Mouse (Mus musculus) T-helper 2 cell (primary cell): ENCODE data around the gene Notch1.

Experiments used
- in situ Hi-C: fragments of 300-600 bp; cut with MboI, MseI; formaldehyde crosslinking; loops from one replicate; pipeline ENCODE4 v1.15.1; 2025; ENCODE audit warnings: high pct_unique_total_duplicates

The Notch1 gene

DNA sequence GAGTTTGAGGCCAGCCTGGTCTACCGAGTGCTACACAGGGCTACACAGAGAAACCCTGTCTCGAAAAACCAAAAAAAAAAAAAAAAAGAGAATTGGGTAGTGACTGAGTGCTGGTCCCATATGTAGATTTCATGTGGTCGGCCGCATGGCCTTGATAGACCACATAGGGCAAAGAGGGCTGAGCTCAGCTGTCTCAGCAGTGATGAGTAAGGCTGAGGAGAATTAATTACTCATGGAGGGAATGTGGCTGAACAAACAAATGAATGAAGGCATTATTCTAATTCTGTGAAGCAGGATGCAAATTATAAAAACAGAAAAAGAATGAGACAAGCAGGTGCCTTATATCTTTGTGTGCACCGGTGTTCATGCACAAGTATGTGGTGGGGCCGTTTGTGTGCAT lies 15.4 kb upstream of the Notch1 start:
- in situ Hi-C loops: no loop called here

DNA sequence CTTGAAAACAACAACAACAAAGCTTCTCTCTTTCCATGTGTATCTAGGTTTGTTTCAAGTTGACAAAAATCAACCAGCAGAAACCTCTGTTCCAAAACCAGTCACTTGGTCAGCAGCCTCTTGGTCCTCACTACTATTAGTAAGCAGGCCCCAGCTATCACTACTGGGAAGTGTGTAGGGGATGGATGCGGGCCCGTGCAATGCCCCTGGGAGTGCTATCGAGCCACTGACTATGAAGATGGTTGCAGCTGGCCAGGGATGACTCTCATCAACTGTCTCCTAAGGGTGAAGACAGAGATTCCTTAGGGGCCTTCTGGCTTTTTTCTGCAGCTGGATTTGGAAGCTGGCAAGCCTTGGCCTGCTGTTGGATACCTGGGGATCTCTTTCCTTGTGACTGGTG lies 13.4 kb upstream of the Notch1 start:
- in situ Hi-C loops: no loop called here

DNA sequence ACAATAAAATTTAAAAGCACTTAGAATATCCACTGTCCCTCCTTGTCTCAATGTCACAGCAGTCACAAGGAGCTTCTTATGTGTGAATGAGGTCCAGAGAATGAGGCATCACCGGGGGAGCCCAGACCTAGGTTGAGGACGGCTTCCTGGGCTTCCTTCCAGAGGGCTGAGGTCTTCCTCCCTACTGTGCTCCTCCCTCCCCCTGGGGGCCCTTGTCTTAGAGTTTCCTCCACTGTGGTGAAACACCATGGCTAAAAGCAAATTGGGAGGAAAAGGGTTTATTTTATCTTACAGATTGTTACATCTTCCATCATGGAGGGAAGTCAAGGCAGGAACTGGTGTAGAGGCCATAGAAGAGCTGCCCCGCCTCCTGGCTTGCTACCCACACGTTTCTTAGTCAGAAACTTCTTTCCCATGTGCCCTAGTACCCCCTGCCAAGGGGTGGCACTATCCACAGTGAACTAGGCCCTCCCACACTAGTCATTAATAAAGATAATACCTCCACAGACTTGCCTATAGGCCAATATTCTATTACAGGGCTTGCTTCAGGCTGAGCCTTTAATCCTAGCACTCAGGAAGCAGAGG lies 12.8 kb upstream of the Notch1 start:
- in situ Hi-C loops: no loop called here

DNA sequence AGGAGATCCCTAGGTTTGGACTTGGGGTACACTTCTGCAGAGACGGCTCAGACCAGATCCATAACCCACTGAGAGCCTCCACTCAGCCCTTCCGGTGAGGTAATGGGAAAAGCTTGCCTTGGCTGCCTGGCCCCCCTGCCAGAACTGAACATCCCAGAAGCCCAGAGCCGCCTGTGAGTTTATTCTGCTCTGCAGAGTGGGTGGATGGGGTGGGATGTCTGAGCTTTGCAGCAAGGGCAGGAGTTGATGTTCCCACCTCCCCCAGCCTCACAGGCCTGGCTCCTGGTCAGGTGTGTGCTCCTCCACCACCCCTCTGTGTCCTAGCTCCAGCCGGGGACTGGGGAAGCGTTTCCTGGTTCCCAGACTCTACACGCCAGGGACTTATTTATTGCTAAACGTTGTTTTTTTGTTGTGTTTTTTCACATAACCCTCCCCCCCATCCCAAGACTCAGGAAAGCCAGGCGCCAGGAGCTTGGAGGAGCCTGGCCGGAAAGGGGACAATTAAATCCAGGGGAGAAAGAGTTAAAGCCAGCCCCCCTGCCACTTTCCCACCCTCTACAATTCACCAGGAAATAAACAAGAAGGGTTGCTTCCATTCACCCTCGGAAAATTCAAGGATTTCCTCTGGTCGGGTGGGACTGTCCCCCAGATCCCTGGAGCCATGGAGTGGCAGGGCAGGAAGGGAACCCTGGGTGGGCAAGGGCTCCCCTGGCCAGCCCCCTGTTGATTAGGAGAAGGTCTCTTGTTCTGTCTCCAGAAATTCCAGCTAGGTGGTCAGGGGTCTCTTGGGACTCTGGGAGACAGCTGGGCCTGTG lies 10.2 kb upstream of the Notch1 start:
- in situ Hi-C loops: no loop called here

DNA sequence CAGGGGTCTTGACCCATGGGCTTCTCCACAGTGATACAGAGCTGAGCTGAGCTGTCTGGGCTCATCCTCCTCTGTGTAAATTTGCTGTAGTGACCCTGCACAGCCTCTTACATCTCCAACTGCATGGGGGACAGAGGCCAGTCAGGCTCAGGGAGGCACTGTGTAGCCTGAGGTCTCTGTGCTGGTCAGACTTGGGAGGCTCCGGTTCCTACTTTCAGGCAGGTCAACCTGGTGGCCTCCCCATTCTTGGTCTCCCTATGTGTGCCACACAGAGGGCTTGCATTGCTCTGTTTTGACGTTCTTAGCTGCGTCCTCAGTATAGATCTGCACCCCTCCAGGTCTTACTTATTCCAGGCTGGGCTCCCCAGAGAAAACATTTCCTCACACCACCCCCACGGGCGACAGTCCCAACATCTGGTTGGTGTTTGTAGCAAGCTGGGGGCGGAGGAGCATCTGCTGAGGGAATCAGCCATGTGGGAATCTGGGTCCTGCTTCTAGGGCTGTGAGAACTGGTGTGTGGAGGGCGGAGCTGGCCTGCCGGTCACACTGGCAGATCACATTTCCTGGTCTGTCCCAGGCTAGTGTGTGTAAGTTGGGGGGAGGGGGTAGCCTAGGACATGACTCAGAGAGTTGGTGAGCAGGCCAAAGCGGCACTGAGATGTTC lies 9.0 kb upstream of the Notch1 start:
- in situ Hi-C loops: no loop called here

DNA sequence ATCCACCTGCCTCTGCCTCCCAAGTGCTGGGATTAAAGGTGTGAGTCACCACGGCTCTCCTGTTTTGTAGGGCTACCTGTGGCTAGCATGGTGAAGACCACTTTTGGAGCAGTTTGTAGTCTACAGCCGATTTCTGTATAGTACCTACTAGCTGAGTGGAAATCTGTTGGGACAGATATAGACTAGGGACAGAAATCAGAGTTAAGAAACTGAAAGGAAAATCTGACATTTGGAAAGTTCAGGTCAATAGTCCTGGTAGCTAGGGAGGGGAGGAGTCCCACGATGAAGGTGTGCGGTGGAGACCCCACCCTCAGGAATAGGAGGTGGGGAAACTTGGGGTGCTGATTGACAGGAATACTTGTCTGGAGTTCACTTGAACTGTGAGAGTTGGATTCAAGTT lies 5.9 kb upstream of the Notch1 start:
- in situ Hi-C loops: no loop called here

DNA sequence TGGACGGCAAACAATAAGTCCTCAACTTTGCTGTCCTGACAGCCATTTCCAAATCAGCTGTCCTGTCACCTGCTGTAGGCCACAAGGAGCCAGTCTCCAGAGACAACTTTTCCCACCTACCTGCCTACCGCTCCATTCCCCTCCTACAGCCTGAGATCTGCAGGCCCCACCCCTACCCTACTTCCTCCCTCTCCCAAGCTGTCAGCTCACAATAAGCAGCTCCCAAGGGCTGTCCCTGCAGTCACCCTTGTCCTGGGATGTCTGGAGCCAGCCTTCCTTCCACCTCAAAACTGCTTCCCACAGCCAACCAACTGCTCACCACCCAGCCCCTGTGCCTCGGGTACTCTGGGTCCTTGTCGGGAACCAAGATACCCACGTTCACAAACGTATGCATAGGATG lies 3.3 kb upstream of the Notch1 start:
- in situ Hi-C loops: no loop called here

DNA sequence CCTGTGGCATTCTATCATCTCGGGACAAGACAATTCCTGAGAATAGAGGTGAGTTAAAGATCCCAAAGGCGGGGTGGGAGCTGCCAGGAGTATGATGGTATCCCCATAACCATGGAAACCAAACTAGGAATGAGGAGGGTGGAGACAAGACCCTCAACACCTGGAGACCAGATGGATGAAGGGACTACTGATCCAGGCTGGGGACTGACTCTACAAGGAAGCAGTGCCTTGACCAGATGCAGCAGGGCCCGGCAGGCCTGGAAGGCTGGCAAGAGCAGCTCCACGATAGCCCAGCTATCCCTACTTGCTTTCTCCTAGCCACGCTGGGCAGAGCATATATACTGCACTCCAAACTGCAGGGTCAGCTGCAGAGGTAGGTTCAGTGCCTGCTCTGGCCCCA lies 524 bp upstream of the Notch1 start:
- in situ Hi-C loops: no loop called here

DNA sequence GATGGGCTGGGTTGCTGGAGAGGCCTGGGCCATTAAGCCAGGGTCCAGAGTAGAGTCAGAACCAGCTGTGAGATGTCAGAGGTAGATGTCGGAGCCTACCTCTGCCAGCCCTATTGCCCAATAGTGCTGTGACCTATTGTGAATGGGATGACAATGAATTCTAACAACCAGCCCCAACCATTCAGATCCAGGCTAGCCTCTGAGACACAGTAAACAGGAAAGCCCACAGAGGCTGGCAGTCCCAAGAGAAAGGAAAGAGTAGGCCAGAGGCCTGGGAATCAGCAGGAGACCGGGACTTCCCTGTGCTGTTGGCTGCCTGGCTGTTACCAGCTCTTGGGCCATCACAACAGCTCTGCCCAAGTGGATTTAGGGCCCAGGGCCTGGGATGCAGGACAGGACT lies 1.1 kb downstream of the Notch1 start:
- in situ Hi-C loops: no loop called here

DNA sequence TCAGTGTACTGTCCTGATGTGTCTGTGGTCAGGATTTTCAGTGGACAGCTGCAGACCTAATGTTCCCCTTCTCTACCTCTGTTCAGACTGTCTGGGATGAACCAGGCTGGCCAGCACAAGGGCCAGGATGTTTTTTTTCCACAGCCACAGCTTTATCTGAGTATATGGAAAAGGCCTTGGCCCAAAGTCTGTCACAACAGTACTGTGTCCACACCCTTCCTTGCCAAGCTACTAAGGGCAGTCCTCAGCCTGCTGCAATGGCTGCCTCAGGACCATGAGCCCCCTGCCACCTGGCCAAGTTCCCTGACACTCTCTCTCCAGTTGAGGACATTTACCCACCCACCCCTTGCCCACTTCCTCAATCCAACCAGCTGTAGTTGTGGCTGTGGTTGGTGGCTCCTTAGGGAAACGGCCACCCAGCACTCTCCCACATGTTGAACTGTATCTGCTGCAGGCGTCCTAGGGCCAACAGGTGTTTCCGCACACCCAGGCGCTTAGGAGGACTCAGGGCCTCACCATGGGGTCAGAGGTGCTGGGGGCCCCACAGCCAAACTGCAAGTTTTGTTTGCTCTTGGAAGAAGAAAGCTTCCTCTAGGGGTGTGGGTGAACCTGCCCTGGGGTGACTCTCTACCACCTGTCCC lies 3.2 kb downstream of the Notch1 start:
- in situ Hi-C loops: no loop called here

DNA sequence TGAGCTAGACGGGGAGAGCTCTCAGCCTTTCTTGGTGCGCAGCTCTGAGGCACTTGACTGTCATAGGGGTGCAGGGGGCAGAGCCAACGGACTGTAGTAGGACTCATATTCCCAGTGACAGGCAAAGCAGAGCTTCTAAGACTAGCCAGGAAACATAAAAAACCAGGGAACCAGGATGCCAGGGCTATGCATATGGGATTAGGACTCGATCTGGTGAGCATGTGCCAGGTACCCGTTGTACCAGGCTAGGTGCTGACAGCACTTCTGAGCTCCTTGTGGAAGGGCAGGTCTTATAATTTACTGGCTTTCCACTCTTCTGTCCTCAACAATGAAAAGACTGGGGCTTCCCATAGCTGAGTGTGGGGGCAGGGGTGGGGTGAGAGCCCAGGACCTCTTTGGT lies 7.8 kb downstream of the Notch1 start:
- in situ Hi-C loops: loop anchor here (10.0 kb wide), 1 partner anchor 954 kb away; the partner anchor contains the start of gene Edf1

DNA sequence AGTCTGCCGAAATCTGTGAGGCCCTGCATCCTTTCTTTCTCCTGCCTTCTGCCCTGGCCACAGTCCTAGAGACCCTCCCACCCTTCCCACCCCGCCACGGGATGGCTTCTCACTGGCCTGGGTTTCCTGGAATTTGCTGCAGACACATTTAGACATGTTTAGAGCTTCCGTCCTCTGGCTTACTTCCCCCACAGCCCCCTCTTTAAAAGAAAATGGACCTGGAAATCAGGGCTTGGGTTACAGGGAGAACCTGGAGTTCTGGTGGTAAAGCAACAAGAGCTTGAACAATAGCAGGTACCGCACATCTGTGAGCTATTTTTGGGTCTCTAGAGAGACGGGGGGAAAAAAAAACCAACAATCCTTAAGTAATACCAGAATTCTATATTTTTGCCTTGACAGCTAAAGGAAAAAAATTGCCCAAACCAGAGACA lies 8.5 kb downstream of the Notch1 start:
- in situ Hi-C loops: loop anchor here (10.0 kb wide), 1 partner anchor 953 kb away; the partner anchor contains the start of gene Edf1

DNA sequence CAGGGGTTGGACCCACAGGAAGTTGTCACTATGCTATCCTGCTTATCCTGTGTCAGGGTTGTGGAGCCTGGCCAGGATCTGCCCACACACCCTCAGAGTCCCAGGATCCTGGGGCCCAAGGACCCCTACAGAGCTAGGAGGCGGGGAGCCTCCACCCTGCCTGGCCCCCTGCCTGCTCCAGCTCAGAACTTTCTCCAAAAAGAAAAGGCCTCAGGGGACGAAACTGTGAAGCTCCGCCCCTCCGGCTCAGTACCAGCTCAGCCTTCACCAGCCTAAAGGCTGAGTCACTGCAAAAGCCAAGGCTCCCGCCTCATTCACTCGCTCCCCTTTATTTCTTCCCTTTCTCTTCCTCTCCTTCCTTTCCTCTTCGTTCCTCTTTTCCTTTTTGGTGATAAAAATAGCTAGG lies 9.0 kb downstream of the Notch1 start:
- in situ Hi-C loops: loop anchor here (10.0 kb wide), 1 partner anchor 953 kb away; the partner anchor contains the start of gene Edf1

DNA sequence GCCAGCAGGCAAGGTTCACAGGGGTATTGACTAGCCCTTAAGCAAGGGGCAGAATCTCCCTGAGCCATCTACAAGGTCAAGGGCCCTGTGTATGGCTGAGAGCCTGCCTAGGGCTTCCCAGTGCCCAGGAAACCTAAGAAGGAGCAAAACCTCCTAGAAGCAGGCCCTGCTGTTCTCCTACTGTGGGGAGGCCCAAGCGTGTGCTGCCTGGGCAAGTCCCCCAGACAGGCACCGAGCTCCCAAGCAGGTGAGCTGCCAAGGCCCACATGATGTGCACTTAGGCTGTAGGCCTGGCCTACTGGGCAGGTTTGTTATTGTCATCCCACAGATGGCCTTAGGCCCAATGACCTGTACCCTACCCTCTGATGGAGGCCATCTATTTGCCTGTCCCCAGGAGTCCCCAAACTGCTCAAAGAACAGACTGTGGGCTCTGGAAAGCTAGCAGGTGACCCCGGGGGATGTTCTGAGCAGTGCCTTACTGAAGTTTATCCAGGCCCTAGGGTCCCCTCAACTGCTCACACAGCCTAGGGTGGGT lies 9.7 kb downstream of the Notch1 start:
- in situ Hi-C loops: loop anchor here (10.0 kb wide), 1 partner anchor 952 kb away; the partner anchor contains the start of gene Edf1

DNA sequence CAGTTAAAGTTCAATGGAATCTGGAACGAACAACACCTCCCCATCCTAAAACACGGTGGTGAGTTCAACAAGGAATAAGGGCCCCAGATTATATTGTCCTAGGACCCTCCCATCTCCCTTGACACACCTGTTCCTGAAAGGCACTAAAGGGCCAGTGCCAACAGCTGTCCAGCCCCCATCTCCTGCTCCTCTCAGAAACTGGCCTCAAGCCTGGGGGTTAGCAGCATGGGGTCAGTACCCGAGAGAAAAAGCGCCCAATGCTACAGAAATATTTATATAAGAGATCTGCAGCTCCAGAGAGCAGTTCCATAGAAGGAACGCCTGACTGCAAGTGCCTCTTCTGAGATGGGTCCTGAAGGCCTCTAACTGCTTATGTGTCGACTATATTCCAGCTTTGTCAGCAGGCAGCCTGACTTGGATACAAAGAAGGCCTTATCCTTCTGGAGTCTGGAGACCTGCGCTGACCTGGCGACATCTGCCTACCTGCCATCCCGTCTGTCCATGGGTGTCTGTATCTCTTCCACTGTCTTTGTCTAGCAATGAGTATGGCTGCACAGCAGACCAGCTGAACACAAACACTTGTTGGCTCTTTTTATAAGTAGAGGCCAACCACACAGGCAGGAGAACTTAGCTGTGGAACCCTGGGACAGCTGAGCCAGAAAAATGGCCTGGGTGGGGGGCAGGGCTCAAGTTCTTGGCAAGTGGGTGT lies 11.5 kb downstream of the Notch1 start:
- in situ Hi-C loops: loop anchor here (10.0 kb wide), 1 partner anchor 950 kb away; the partner anchor contains the start of gene Edf1

DNA sequence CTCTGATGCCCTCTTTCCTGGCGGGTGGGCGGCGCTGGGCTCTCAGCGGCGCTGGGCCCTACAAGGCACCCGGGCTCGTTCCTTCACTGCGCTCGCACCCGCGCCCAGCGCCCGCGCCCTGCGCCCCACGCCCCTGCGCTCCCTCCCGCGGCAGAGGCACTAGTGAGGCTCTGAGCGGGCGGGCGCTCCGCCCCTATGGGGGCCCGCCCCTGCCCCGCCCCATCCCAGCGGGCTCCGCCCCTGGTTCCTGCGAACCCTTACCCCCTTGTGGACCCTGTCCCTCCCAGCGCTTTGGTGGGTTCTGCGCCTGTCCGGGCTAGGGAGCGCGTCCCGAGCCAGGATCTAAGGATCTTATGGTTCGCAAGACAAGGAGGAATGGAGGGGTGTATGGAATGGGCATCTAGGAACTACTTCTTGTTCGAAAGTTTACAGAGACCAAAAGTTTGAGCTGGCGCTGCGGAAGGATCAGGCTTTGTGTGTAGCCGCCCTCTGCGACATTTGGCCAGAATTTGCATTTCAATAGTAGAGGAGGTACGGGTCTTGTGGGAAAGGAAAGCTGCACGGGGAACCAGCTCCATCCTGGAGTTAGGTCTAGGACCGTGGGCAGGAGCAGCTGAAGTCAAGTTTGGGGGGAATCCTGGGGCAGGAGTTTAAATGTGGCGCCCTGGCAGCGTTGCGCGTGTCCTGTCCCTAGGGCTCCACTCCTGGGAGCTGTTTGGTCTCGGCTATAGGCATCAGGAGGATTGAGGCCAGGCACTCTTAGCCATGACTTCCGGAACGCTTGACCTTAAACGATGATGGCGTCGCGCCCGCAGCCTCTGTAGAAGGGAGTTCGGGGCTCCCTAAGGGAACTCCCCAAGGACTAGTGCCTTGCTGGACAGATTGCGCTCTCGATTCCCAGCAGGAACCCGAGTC lies 12.5 kb downstream of the Notch1 start:
- in situ Hi-C loops: loop anchor here (10.0 kb wide), 1 partner anchor 949 kb away; the partner anchor contains the start of gene Edf1

DNA sequence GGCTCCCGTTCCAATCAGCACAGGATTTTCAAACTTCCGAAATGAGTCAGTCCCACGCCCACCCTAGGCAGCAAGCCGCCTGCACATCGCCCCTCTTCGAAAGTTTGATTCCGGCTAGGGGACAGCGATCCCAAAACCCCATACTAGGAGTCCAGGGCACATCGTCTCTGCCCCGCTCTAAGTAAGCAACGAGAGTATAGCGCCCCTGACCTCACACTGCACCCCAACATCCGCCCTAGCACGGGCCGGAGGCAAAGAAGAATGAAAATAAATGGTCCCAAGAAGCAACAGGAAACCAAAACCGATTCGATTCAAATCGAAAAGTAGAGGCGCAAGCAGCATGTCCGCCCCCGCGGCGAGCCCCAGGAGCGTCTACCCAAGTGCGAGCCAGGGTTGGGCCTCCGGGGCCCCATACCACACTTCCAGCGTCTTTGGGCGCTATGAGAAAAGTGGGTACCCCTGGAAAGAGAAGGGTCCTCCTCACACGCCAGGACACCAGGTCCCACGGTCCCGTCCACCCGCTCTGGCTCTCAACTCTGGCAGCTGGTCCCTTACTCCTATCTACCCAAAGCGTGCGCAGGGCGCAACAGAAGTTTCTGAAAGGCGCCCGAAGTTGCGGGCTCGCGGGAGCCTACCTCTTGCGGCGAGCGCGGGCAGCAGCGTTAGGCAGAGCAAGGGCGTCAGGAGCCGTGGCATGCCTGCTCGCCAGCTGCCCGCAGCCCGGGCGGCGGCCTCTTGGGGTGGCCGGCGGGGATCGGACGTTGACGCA lies 13.4 kb downstream of the Notch1 start:
- in situ Hi-C loops: loop anchor here (10.0 kb wide), 1 partner anchor 948 kb away; the partner anchor contains the start of gene Edf1

DNA sequence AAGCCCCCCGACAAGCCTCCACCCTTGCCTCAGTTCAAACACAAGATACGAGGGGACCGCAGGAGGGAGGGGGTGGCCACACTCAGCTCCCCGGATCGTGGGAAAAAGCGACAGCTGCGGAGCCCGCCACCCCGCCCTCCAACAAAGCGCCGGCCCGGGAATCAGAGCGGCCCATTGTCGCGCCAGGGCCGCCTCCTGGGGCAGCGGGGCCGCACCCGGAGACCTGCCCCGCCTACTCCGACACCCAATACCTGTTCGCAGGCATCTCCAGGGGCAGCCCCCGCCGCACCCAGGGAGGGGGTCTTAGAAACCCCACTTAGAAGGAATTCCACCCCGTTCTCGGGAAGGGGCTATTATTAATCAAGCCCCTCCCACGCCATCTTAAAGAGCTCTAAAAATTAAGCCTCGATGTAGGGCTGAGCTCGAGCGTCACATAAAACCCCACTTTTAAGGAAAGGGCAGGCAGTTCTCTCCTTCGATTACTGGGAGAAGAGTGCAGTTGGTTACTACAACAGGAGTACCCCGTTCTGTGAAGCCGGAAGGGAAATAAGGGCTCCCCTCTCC lies 14.1 kb downstream of the Notch1 start:
- in situ Hi-C loops: loop anchor here (10.0 kb wide), 1 partner anchor 948 kb away; the partner anchor contains the start of gene Edf1
